Mouse (Mus musculus) MEL (cell line): ENCODE results near the gene Rnf149. TPM values are rescaled to one million over a fixed set of nuclear protein-coding genes. Genes with fewer than 3 reads are reported as not detected.
A peak's percentile ranks its signal among the peaks of the same experiment; 100 is the strongest.

Source experiments
- DNase-seq: peaks from one replicate; pipeline ENCODE4 v3.0.0; 2011; ENCODE audit warnings: low read depth, low spot score
- H3K27ac ChIP-seq: 2 replicates; pipeline ENCODE4 v1.5.1; 2012; ENCODE audit warnings: low read depth, mild to moderate bottlenecking, control low read depth, low read length, moderate library complexity; ENCODE audit not compliant: control insufficient read depth
- H3K27me3 ChIP-seq, 2 experiments: fragments of 150-350 bp in 1 of 2; sonication (generic) in 1 of 2; 2 replicates each; pipeline ENCODE4 v1.6.1; 2012; ENCODE audit warnings: low read length in 2 of 2, mild to moderate bottlenecking in 2 of 2, improper control_type of control experiment in 1 of 2, moderate library complexity in 1 of 2; ENCODE audit not compliant: insufficient read depth in 2 of 2, control insufficient read depth in 1 of 2
- H3K36me3 ChIP-seq, 2 experiments: 2 replicates each; pipeline ENCODE4 v1.6.1; 2012 to 2014; ENCODE audit warnings: low read length in 2 of 2, improper control_type of control experiment in 1 of 2, inconsistent platforms in 1 of 2, mild to moderate bottlenecking in 1 of 2; ENCODE audit not compliant: insufficient read depth in 2 of 2, control insufficient read depth in 1 of 2
- H3K4me1 ChIP-seq, 2 experiments: fragments of 150-350 bp in 1 of 2; sonication (generic) in 1 of 2; 2 replicates each; pipeline ENCODE4 v1.6.1; 2012; ENCODE audit warnings: low read length in 2 of 2, improper control_type of control experiment in 1 of 2, mild to moderate bottlenecking in 1 of 2; ENCODE audit not compliant: insufficient read depth in 2 of 2, control insufficient read depth in 1 of 2
- H3K4me3 ChIP-seq, 2 experiments: fragments of 150-350 bp in 1 of 2; sonication (generic) in 1 of 2; 2 replicates each; pipeline ENCODE4 v1.5.1; 2012; ENCODE audit warnings: low read depth in 2 of 2, low read length in 2 of 2, mild to moderate bottlenecking in 2 of 2, moderate library complexity in 2 of 2, control low read depth in 1 of 2, improper control_type of control experiment in 1 of 2; ENCODE audit not compliant: control insufficient read depth in 1 of 2, insufficient read depth in 1 of 2
- H3K79me2 ChIP-seq: 2 replicates; pipeline ENCODE4 v1.6.1; 2012; ENCODE audit warnings: mild to moderate bottlenecking, low read length, moderate library complexity; ENCODE audit not compliant: control insufficient read depth, poor library complexity, insufficient read depth
- H3K9ac ChIP-seq: 2 replicates; pipeline ENCODE4 v1.6.1; 2012; ENCODE audit warnings: low read depth, mild to moderate bottlenecking, control low read depth, low read length, moderate library complexity; ENCODE audit not compliant: control insufficient read depth, poor library complexity, severe bottlenecking
- H3K9me3 ChIP-seq: fragments of 150-350 bp; sonication (generic); replicated peaks from 2 replicates; pipeline ENCODE4 v1.6.1; 2012; ENCODE audit warnings: mild to moderate bottlenecking, low read length, improper control_type of control experiment, moderate library complexity; ENCODE audit not compliant: insufficient read depth
- EP300 ChIP-seq, 2 experiments: IDR thresholded peaks; 2 replicates each; pipeline ENCODE4 v1.6.1; 2011; ENCODE audit warnings: improper control_type of control experiment in 2 of 2, low read length in 2 of 2, low read depth in 1 of 2, mild to moderate bottlenecking in 1 of 2
- GATA1 ChIP-seq: IDR thresholded peaks from 2 replicates; pipeline ENCODE4 v1.6.1; 2011; ENCODE audit warnings: low read depth, low read length, improper control_type of control experiment
- MAZ ChIP-seq: IDR thresholded peaks from 2 replicates; pipeline ENCODE4 v1.6.1; 2012; ENCODE audit warnings: low read depth, mild to moderate bottlenecking, inconsistent platforms, low read length, improper control_type of control experiment
- MYB ChIP-seq: IDR thresholded peaks from 2 replicates; pipeline ENCODE4 v1.6.1; 2011; ENCODE audit warnings: mild to moderate bottlenecking, low read depth, low read length, improper control_type of control experiment
- MYC ChIP-seq: IDR thresholded peaks from 2 replicates; pipeline ENCODE4 v1.6.1; 2011; ENCODE audit warnings: low read depth, mild to moderate bottlenecking, low read length, improper control_type of control experiment, moderate library complexity
- NELFE ChIP-seq: IDR thresholded peaks from 2 replicates; pipeline ENCODE4 v1.6.1; 2011; ENCODE audit warnings: low read depth, low read length, improper control_type of control experiment
- POLR2A ChIP-seq, 2 experiments: IDR thresholded peaks; 2 replicates each; pipeline ENCODE4 v1.6.1; 2011 to 2012; ENCODE audit warnings: low read length in 2 of 2, mild to moderate bottlenecking in 2 of 2, control low read depth in 1 of 2, improper control_type of control experiment in 1 of 2, low read depth in 1 of 2, moderate library complexity in 1 of 2; ENCODE audit not compliant: control insufficient read depth in 1 of 2, insufficient read depth in 1 of 2, poor library complexity in 1 of 2
- RAD21 ChIP-seq: IDR thresholded peaks from 2 replicates; pipeline ENCODE4 v1.6.1; 2011; ENCODE audit warnings: mild to moderate bottlenecking, low read depth, low read length, improper control_type of control experiment
- SMC3 ChIP-seq: IDR thresholded peaks from 2 replicates; pipeline ENCODE4 v1.6.1; 2011; ENCODE audit warnings: low read depth, low read length, improper control_type of control experiment
- UBTF ChIP-seq: IDR thresholded peaks from 2 replicates; pipeline ENCODE4 v1.6.1; 2012; ENCODE audit warnings: low read depth, mild to moderate bottlenecking, inconsistent platforms, low read length, improper control_type of control experiment, moderate library complexity, borderline replicate concordance; ENCODE audit not compliant: insufficient read depth
- polyA plus RNA-seq, 2 experiments: library from polyadenylated mRNA; stranded (reverse) in 1 of 2; unstranded in 1 of 2; fragments of >175 nt in 1 of 2; fragments of >200 nt in 1 of 2; gene quantifications; 2 replicates each; pipeline versions ENCODE4 v1.2.1 to v1.2.4; 2012; ENCODE audit warnings: low replicate concordance in 2 of 2, low read depth in 1 of 2; ENCODE audit not compliant: insufficient read length in 2 of 2, insufficient read depth in 1 of 2, missing spikeins in 1 of 2
- total RNA-seq: library from RNA; depleted of rRNA; stranded (reverse); fragments of 300-350 nt; gene quantifications from 2 replicates; pipeline ENCODE4 v1.2.3, GENCODE M21; 2012

Rnf149 gene
- total and polyA plus RNA-seq, 3 experiments = 37.1 to 46.4 TPM; not detected in 1

DNA sequence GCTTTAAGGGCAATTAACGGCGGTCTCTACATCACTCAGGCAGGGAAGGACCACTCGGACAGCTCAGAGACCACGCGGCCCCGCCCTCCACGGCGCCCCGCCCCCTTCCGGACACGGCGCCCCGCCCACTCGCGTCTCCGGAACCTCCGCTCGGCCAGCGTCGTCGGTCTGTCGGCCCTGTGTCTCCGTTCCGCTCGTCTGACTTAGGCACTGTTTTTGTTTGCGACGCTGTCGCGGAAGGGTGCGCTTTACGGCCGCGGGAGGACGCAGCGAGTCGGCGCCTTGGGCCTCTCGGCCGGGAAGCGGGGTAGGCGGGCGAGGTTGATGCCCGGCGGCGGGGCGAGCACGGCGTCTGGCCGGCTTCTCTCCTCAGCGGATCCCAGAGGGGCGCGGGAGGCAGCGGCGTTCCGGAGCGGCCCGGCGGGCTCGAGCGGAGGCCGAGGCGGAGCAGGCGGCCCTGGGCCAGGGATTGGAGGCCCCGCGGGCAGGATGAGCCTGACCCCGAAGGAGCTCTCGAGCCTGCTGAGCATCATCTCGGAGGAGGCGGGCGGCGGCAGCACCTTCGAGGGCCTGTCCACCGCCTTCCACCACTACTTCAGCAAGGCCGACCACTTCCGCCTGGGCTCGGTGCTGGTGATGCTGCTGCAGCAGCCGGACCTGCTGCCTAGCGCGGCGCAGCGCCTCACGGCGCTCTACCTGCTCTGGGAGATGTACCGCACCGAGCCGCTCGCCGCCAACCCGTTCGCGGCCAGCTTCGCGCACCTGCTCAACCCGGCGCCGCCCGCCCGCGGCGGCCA is 41.5 kb downstream of the Rnf149 start (continued):
- TF ChIP-seq UBTF = no peak
- no peak for TF ChIP-seq MAZ
- peak; percentile 83 to 93 for TF ChIP-seq POLR2A (IDR thresholded peaks at IDR 0.05; ENCODE audit: control insufficient read depth in 1 of 2, insufficient read depth in 1 of 2, low read depth in 1 of 2, low read length in 2 of 2, poor library complexity in 1 of 2)
- no peak for TF ChIP-seq RAD21

DNA sequence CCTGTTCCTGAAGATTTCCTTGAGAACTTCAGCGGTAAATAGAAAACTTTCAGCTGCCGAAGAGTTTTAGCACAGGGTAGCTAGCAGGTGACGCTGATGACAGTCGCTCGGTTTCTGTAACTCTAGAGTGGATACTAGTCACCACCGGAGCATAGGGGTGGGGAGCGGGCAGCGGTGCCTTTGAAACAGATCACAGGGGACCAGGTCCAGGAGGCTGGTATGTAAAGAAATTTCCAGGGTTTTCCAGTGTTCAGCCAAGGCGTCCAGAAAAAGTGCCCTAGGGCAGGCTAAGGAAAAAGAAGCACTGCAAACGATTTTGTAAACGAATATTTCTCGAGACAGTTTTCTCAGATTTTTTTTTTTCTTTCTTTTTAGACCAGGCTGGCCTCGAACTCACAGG is 42.4 kb downstream of the Rnf149 start, which contains the start of gene Cnot11:
Gene Cnot11, plus strand, starts transcription at position 162 of the 400 bp plus-strand sequence.
- Histone ChIP-seq H3K79me2 (peaks cover 14% of the 10 kb centered on the region), H3K27ac (peak within 1 kb of the TSS; percentile 67)
- DNase-seq = no peak

GRCm38 (mm10) chr1:39533917-39534316 is 43.3 kb downstream of the Rnf149 start:
- peaks cover 0 to 11% of the 10 kb centered on the region in 2 experiments; a peak in 2 of 4 replicates for H3K36me3 ChIP-seq
- H3K9me3 ChIP-seq = no peaks in the 10 kb centered on the region
- H3K4me1 ChIP-seq = peaks cover 0 to 10% of the 10 kb centered on the region in 2 experiments; a peak in 2 of 4 replicates
- H3K9ac ChIP-seq = no peak overlapping the region
- no peak for DNase-seq
- H3K27ac ChIP-seq = no peak overlapping the region
- TF ChIP-seq GATA1 (no peak), MAZ (no peak), MYB (no peak), SMC3 (no peak), MYC (no peak), NELFE (no peak)
- H3K4me3 ChIP-seq = no peak overlapping the region
- no peaks in the 10 kb centered on the region for H3K27me3 ChIP-seq
- H3K79me2 ChIP-seq = peaks cover 14% of the 10 kb centered on the region

More for the DNA sequence above, 42.4 kb downstream of the Rnf149 start, which contains the start of gene Cnot11:
- Histone ChIP-seq H3K36me3 (peaks cover 3 to 11% of the 10 kb centered on the region in 2 experiments; a peak in 3 of 4 replicates), H3K9me3 (no peaks in the 10 kb centered on the region), H3K4me1 (peaks cover 0 to 10% of the 10 kb centered on the region in 2 experiments; a peak in 2 of 4 replicates), H3K4me3 (peak within 1 kb of the TSS; percentile 76 to 98), H3K27me3 (no peaks in the 10 kb centered on the region), H3K9ac (peak within 1 kb of the TSS; percentile 94)
- TF ChIP-seq UBTF = no peak
- no peak for TF ChIP-seq GATA1
- TF ChIP-seq SMC3 = no peak
- no peak for TF ChIP-seq RAD21
- TF ChIP-seq EP300 (IDR thresholded peaks at IDR 0.05; ENCODE audit: low read depth in 1 of 2, low read length in 2 of 2) = no peak
